Mouse (Mus musculus) hindbrain, embryonic 13.5 days (tissue): Measurements from ENCODE around the gene Sec63. TPM values are rescaled to one million over a fixed set of nuclear protein-coding genes. Genes with fewer than 3 reads are reported as not detected.

Experiments used
- ATAC-seq: fragments of 200-750 bp; cut with Nextera tagmentation; 2 replicates; pipeline ENCODE4 v1.8.0; 2017; ENCODE audit warnings: moderate TSS enrichment; ENCODE audit not compliant: low FRiP score
- H3K27ac ChIP-seq: fragments of 300-500 bp; sonication (generic); 2 replicates; pipeline ENCODE4 v1.5.1; 2015; ENCODE audit warnings: inconsistent platforms, mild to moderate bottlenecking, moderate library complexity
- H3K27me3 ChIP-seq: fragments of 300-500 bp; sonication (generic); 2 replicates; pipeline ENCODE4 v1.6.1; 2015; ENCODE audit warnings: mild to moderate bottlenecking, inconsistent platforms
- H3K36me3 ChIP-seq: fragments of 300-500 bp; sonication (generic); 2 replicates; pipeline ENCODE4 v1.6.1; 2015; ENCODE audit warnings: mild to moderate bottlenecking, inconsistent platforms
- H3K4me1 ChIP-seq: fragments of 300-500 bp; sonication (generic); replicated peaks from 2 replicates; pipeline ENCODE4 v1.6.1; 2015; ENCODE audit warnings: inconsistent platforms
- H3K4me2 ChIP-seq: fragments of 300-500 bp; sonication (generic); 2 replicates; pipeline ENCODE4 v1.6.1; 2015; ENCODE audit warnings: inconsistent platforms, mild to moderate bottlenecking, moderate library complexity
- H3K4me3 ChIP-seq: fragments of 300-500 bp; sonication (generic); 2 replicates; pipeline ENCODE4 v1.5.1; 2015; ENCODE audit warnings: mild to moderate bottlenecking, inconsistent platforms
- H3K9ac ChIP-seq: fragments of 300-500 bp; sonication (generic); 2 replicates; pipeline ENCODE4 v1.6.1; 2015; ENCODE audit warnings: mild to moderate bottlenecking, inconsistent platforms
- H3K9me3 ChIP-seq: fragments of 300-500 bp; sonication (generic); 2 replicates; pipeline ENCODE4 v1.6.1; 2016; ENCODE audit warnings: inconsistent platforms
- WGBS: fragments of 180-500 bp; shearing (Covaris S2); methylation state at CpG from one replicate; pipeline ENCODE4 v1.1.7; 2015; 5-methylcytosine and 5-hydroxymethylcytosine counted together
- polyA plus RNA-seq: library from polyadenylated mRNA; unstranded; fragments of >200 nt; fragmentation: Nextera tagmentation; extraction: Ambion mirVana; gene quantifications from 2 replicates; pipeline ENCODE4 v1.2.1, GENCODE M21; 2015

The Sec63 gene
- polyA plus RNA-seq, 1 experiment from 2014 or later, result 23.7 TPM

DNA sequence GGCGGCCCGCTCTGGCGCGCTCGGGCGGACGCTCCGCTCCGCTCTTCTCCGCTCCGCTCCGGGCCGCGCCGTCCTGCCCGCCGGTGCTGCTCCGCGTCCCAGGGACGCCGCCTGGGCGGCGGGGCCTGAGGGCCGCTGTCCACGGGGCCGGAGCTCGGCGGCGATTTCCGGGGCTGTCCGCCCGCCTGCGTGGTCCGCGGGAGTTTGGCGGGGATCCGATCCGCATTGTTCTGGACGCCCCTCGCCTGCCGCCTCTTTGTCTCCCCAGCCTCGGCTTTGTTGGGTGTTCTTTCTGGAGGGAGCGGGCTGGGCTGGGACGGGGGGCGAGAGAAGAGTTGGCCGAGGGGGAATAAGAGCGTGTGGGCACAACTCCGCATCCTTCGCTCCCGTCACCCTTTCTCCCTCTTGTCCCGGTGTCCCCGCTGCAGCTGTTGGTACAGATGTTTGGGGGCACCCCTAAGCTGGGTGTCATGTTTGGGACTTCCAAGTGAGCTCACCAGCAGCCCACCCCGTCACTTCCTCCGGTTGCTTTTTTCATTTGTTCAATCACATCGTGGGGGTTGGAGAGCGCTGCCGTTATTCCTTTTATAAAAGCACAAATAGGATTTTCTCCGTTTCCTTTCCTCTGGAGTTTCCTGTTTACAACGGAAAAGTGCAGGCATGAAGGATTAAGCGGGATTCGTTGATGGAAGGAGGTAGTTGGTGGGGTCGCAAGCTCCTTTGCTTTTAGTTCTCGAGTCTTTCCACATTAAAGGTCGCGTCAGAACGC is 789 bp downstream of the Sec63 start:
- Histone ChIP-seq H3K27ac (peak overlapping the region; percentile 96), H3K9ac (peak overlapping the region; percentile 98), H3K27me3 (no peaks in the 10 kb centered on the region), H3K4me2 (peak overlapping the region; percentile 90), H3K4me1 (peaks cover 35% of the 10 kb centered on the region), H3K36me3 (no peaks in the 10 kb centered on the region), H3K9me3 (no peaks in the 10 kb centered on the region), H3K4me3 (peak overlapping the region; percentile 92)
- WGBS, result under 1% methylated on average over 66 of the region's 66 CpGs
- ATAC-seq, result peak; percentile 72

DNA sequence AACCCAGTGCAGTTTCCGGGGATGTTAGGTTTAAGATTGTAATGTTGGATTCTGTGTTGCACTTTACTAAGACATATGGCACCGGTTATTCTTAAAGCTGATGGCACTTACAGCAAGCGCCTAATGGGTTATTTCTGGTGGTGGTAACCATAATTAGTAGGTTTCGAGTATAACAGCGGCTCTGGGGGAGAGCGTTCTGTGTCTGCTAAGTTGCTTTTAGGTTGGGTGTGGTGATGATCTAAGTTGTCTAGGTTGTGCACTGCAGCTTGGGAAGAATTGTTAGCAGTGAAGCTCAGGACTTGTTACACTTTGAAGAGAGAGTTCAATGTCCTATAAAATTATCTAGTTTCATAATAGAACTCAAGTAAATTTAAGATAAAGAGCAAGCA is 1.4 kb downstream of the Sec63 start:
- Histone ChIP-seq H3K27ac (peak overlapping the region; percentile 96), H3K9me3 (no peaks in the 10 kb centered on the region)

DNA sequence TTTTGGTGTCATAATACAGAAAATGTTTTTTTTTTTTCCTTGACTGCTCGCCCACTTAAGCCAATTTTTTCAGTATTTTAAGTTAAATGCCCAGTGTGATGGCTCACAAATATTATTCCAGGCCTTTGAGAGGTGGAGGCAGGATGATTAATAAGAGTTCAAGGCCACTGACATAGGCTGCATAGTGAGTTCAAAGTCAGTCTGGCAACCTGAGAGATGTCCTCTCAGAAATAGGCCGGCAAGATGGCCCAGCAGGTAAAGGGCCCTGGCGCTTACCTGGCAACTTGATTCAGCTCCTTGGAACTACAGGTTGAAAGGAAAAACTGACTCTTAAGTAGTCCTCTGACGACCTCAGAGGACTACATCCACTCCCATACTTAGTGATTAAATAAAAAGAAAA is 1.9 kb downstream of the Sec63 start:
- H3K4me1 ChIP-seq, result peaks cover 35% of the 10 kb centered on the region
- no peak for ATAC-seq
- H3K4me3 ChIP-seq, result peak overlapping the region; percentile 92
- H3K9me3 ChIP-seq, result no peaks in the 10 kb centered on the region
- H3K27ac ChIP-seq, result no peak overlapping the region
- 50% methylated on average over 4 of the region's 4 CpGs for WGBS
- H3K27me3 ChIP-seq, result no peaks in the 10 kb centered on the region
- peak overlapping the region; percentile 90 for H3K4me2 ChIP-seq
- peak overlapping the region; percentile 53 for H3K9ac ChIP-seq
- H3K36me3 ChIP-seq, result no peaks in the 10 kb centered on the region

More for the DNA sequence above, 1.4 kb downstream of the Sec63 start:
- H3K4me3 ChIP-seq, result peak overlapping the region; percentile 92
- no peaks in the 10 kb centered on the region for H3K27me3 ChIP-seq
- peak overlapping the region; percentile 98 for H3K9ac ChIP-seq
- no peak for ATAC-seq
- no peaks in the 10 kb centered on the region for H3K36me3 ChIP-seq
- WGBS, result under 1% methylated on average over 6 of the region's 6 CpGs
- H3K4me2 ChIP-seq, result peak overlapping the region; percentile 90
- peaks cover 35% of the 10 kb centered on the region for H3K4me1 ChIP-seq

DNA sequence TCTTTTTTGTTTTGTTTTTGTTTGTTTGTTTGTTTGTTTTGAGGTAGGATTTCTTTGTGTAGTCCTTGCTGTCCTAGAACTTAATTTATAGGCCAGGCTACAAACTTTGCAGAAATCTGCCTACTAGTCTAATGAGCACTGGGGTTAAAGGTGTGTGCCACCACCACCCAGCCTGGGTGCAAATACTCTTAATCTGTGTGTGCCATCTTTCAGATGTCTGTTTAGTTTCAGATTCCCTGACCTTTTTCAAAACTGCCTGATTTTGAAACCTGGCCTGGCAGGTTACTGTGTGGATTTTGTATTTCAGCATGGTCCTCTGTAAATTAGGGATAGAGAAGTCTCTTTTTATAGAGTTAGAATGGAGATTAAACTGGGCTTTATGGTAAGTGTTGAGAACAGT is 4.0 kb downstream of the Sec63 start:
- ATAC-seq, result no peak
- Histone ChIP-seq H3K4me2 (no peak overlapping the region), H3K36me3 (no peaks in the 10 kb centered on the region), H3K27ac (no peak overlapping the region), H3K4me3 (no peak overlapping the region), H3K4me1 (peaks cover 35% of the 10 kb centered on the region), H3K27me3 (no peaks in the 10 kb centered on the region), H3K9me3 (no peaks in the 10 kb centered on the region), H3K9ac (no peak overlapping the region)

DNA sequence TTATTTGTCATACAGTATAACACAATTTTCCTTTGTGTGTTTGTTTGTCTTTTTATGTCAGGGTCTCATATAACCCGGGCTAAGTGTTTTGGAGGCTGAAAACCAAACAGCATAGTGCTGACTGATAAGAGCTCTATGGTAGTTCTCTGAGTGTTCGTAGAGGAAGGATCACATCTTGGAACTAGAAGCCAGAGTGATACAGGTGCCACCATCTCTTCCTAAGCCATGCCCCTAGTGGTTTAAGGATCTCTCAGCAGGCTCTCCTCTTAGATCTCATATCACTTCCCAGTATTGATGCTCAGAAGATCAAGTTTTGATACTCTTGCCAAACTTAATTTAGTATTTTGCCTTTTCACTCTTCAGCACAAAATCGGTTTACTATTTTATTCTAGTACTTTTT is 14.2 kb downstream of the Sec63 start:
- 97% methylated on average over 3 of the region's 3 CpGs for WGBS
- no peaks in the 10 kb centered on the region for H3K9me3 ChIP-seq
- H3K27ac ChIP-seq, result no peak overlapping the region
- H3K27me3 ChIP-seq, result no peaks in the 10 kb centered on the region
- ATAC-seq, result no peak
- no peak overlapping the region for H3K4me3 ChIP-seq
- H3K4me2 ChIP-seq, result no peak overlapping the region
- H3K36me3 ChIP-seq, result no peaks in the 10 kb centered on the region
- H3K9ac ChIP-seq, result no peak overlapping the region
- peaks cover 3% of the 10 kb centered on the region; the same call in 1 of the 2 replicates for H3K4me1 ChIP-seq

DNA sequence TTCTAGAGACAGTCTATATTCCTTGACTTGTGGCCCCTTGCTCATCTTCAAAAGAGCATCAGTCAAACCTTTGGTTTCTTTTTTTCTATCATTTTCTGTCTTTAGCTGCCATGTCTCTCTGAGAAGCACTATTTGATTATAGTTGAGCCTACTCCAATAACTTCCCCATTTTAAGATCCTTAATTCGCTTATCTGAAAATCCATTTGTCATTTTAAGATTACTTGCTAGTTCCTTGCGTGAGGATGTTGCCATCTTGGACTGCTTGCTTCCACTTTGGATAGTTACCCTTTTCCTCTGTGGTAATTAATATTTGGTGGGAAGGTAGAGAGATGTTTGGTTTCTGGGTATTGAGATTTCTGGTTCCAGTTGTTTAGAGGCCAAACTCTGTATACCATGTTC is 19.5 kb downstream of the Sec63 start:
- 91% methylated on average over 2 of the region's 2 CpGs for WGBS
- H3K9me3 ChIP-seq, result no peaks in the 10 kb centered on the region

DNA sequence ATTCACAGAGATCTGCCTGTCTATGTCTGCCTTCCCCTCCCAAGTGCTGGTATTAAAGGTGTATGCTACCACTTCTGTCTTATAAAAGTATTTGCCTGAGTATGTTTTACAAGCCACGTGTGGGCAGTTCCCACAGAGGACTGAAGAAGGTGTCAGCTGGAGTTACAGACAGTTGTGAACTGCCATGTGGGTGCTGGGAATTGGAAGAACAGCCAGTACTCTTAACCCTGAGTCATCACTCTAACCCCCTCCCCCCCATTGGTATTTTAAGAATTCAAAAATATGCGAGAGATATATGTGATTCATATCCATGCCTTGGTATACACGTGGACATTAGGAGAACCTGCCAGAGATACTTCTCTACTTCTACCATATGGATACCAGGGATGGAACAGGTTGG is 20.4 kb downstream of the Sec63 start:
- no peak for ATAC-seq

More for the DNA sequence above, 19.5 kb downstream of the Sec63 start:
- H3K4me2 ChIP-seq, result no peak overlapping the region
- H3K27me3 ChIP-seq, result no peaks in the 10 kb centered on the region
- no peak for ATAC-seq
- H3K36me3 ChIP-seq, result peaks cover 3% of the 10 kb centered on the region
- no peak overlapping the region for H3K9ac ChIP-seq
- H3K4me3 ChIP-seq, result no peak overlapping the region
- no peaks in the 10 kb centered on the region for H3K4me1 ChIP-seq
- no peak overlapping the region for H3K27ac ChIP-seq

DNA sequence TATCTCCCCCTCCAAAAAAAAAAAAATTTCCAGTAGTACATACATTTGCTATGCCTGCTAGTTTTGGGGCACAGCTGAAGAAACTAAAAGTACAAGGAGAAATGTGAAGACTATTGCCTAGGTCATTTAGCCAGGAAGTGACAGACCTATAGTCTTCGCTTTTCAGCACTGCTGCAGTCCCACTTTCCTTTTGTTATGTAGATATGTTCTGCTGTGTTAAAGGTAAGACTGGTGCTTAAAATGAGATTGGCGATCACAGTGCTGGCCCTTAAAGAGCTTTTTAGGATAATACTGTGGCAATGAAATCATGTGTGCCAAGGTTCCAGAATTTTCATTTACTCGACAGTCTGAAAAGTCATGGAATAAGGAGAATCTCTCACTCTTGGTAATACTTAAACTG is 39.6 kb downstream of the Sec63 start:
- H3K4me1 ChIP-seq, result no peaks in the 10 kb centered on the region
- H3K27me3 ChIP-seq, result no peaks in the 10 kb centered on the region
- H3K27ac ChIP-seq, result no peak overlapping the region
- H3K4me2 ChIP-seq, result no peak overlapping the region
- H3K36me3 ChIP-seq, result peaks cover 57% of the 10 kb centered on the region
- no peak overlapping the region for H3K4me3 ChIP-seq
- WGBS, result 74% methylated on average over 3 of the region's 3 CpGs
- no peak overlapping the region for H3K9ac ChIP-seq
- H3K9me3 ChIP-seq, result no peaks in the 10 kb centered on the region
- no peak for ATAC-seq

More for the DNA sequence above, 20.4 kb downstream of the Sec63 start:
- H3K27ac ChIP-seq, result no peak overlapping the region
- H3K9ac ChIP-seq, result no peak overlapping the region
- H3K4me2 ChIP-seq, result no peak overlapping the region
- no peak overlapping the region for H3K4me3 ChIP-seq
- H3K9me3 ChIP-seq, result no peaks in the 10 kb centered on the region
- H3K36me3 ChIP-seq, result peaks cover 4% of the 10 kb centered on the region
- 78% methylated on average over 3 of the region's 3 CpGs for WGBS
- H3K27me3 ChIP-seq, result no peaks in the 10 kb centered on the region
- H3K4me1 ChIP-seq, result no peaks in the 10 kb centered on the region

DNA sequence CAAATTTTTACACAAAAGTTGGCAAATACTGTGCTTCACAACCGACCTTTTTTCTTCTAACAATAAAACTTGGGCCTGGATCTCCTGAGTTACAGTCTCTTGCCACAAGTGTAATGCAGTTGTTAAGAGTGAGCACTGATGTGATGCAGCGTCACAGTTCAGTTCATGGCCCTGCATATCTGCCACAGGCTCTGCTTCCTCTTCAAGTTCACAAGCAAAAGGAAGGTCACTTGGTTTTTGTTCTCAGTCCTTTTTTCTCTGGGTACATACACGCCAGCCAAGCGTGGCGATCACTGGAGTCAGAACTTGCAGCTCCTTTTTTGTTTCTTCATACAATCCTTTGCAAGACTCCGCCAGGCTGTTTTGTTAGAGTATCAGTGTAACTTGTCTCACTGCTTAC is 64.6 kb downstream of the Sec63 start:
- no peak overlapping the region for H3K4me3 ChIP-seq
- H3K27me3 ChIP-seq, result no peaks in the 10 kb centered on the region
- WGBS, result 55% methylated on average over 6 of the region's 6 CpGs
- peaks cover 63% of the 10 kb centered on the region for H3K36me3 ChIP-seq
- no peak overlapping the region for H3K9ac ChIP-seq
- H3K4me1 ChIP-seq, result no peaks in the 10 kb centered on the region
- ATAC-seq, result no peak
- no peak overlapping the region for H3K27ac ChIP-seq
- no peak overlapping the region for H3K4me2 ChIP-seq
- no peaks in the 10 kb centered on the region for H3K9me3 ChIP-seq

DNA sequence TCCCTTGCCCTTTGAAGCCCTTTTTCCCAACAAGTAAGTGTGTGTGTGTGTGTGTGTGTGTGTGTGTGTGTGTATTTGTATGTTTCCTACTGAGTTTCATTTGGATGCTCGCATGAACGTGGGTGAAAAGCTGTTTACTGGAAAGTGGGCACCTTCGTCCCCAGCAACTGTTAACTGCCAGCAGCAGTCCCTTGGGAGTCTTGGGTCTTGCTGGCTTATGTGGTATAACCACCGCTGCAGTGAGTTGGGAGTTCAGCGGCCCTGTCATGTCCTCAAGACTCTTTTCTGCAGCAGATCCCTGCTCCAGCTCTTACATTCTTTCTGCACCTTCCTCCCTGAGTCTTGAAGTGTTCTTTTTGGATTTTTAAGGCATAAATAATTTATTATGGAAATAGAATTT is 65.9 kb downstream of the Sec63 start:
- Histone ChIP-seq H3K27me3 (no peaks in the 10 kb centered on the region), H3K4me1 (peaks cover 11% of the 10 kb centered on the region; the same call in 1 of the 2 replicates), H3K4me3 (no peak overlapping the region), H3K36me3 (peaks cover 67% of the 10 kb centered on the region), H3K9me3 (no peaks in the 10 kb centered on the region), H3K9ac (no peak overlapping the region), H3K27ac (no peak overlapping the region), H3K4me2 (no peak overlapping the region)
- WGBS, result 68% methylated on average over 5 of the region's 5 CpGs
- no peak for ATAC-seq

DNA sequence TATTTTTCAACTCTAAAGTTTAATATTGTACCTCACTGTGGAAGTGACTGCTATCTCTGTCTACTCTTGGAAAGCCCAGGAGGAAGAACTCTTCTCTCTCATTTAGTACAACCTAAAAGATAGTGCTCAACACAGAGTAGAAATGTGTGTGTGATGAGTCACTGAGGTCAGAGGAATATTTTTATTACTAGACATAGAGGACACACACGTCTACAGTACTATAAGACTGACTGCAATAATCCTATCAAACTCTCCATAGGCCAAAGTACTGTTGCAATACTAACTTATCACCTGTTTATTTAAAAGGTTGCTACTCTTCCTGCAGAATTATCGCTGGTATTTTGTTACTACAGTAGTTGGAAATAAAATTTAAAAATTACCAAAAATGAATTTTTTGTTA is 68.7 kb downstream of the Sec63 start:
- H3K4me1 ChIP-seq, result peaks cover 28% of the 10 kb centered on the region
- no peak overlapping the region for H3K27ac ChIP-seq
- WGBS, result 92% methylated on average over 2 of the region's 2 CpGs
- ATAC-seq, result no peak
- H3K27me3 ChIP-seq, result no peaks in the 10 kb centered on the region
- no peaks in the 10 kb centered on the region for H3K9me3 ChIP-seq
- H3K36me3 ChIP-seq, result peaks cover 65% of the 10 kb centered on the region
- no peak overlapping the region for H3K4me2 ChIP-seq
- no peak overlapping the region for H3K9ac ChIP-seq
- no peak overlapping the region for H3K4me3 ChIP-seq

DNA sequence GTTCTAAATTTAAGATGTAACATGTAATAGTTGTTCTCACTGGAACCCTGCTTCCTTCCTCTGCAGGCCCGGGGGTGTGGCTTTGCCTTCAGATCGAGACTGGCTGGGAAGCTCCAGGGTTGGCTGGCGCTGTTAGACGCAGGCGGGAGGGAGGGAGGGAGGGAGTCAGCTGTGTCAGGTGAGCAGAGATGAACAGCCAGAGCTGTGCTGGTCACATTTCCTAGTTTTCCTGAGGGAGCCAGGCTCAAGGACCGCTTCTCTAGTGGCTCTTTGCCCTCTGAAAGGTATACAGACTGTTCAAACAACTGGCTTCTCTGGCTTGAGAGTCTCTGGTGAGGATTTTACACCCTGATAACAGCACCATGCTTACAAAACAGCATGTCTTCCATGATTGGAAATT is 69.1 kb downstream of the Sec63 start:
- H3K27ac ChIP-seq, result no peak overlapping the region
- no peaks in the 10 kb centered on the region for H3K9me3 ChIP-seq
- H3K9ac ChIP-seq, result no peak overlapping the region
- peaks cover 63% of the 10 kb centered on the region for H3K36me3 ChIP-seq
- H3K27me3 ChIP-seq, result no peaks in the 10 kb centered on the region
- no peak overlapping the region for H3K4me2 ChIP-seq
- no peak for ATAC-seq
- peaks cover 28% of the 10 kb centered on the region for H3K4me1 ChIP-seq
- H3K4me3 ChIP-seq, result no peak overlapping the region
- WGBS, result 68% methylated on average over 6 of the region's 6 CpGs

DNA sequence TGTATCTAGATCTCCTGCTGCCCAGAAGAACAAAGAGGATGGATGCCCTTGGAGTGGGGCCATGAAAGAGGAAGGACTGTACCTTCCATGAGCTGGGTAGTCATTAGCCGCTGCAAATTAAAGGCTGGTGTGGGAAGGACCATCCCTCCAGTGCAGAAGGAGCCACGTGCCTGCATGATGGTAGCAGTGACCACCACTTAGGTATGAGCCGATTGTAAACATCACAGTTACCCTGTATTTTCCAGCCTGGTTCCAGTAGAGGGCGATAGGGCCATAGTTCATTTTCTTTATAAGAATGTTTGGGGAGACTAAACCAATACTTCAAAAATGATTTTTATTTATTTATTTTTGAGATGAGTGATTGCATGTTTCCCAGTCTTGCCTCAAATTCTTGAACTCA is 71.4 kb downstream of the Sec63 start:
- no peak overlapping the region for H3K4me2 ChIP-seq
- H3K9me3 ChIP-seq, result no peaks in the 10 kb centered on the region
- H3K36me3 ChIP-seq, result peaks cover 63% of the 10 kb centered on the region
- ATAC-seq, result peak; percentile 32; the same call in 1 of the 2 replicates
- 44% methylated on average over 4 of the region's 4 CpGs for WGBS
- H3K4me1 ChIP-seq, result peaks cover 31% of the 10 kb centered on the region
- no peaks in the 10 kb centered on the region for H3K27me3 ChIP-seq
- H3K4me3 ChIP-seq, result no peak overlapping the region
- 0 out of 2 replicates have a peak overlapping the region, but pooled peaks have one; percentile 1 for H3K27ac ChIP-seq
- no peak overlapping the region for H3K9ac ChIP-seq
